Mouse (Mus musculus): ENCODE measurements around the gene Tmem101.

Gene Tmem101

DNA sequence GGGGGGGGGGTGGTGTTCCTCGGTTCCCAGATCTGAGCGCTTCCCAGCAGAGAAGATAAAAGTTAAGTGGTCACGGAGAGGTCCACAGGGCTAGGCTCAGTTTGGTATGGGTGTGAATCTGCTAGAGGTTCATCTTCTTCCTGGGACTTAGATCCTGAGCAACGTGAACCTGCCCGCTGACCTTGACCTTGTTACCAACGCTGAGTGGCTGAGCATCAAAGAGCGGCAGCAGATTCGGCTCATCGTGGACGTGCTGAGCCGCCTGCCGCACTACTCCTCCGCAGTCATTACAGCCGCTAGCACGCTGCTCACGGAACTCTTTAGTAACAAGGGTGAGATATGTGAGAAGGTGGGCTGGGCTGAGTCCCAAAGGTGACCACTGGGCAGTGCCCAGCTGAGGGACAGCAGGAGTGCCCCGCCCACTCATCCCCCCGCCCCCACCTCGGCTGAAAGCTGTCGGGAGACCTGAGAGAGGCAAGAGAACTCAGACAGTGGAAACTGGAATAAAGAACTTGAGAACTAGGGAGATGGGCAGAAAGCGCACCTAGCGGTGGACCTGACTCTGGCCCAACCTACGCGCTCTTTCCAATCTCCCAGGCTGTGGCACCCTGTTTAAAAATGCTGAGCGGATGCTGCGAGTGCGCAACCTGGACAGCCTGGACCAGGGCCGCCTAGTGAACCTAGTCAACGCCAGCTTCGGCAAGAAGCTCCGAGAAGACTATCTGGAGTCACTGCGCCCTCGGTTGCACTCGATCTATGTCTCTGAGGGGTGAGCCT is 8.8 kb downstream of the Tmem101 start:
- DNase-seq, result no peak

- DNase-seq, result no peak
These were observed 9.7 kb downstream of the Tmem101 start for GRCm38 (mm10) chr11:102146531-102146930.

DNA sequence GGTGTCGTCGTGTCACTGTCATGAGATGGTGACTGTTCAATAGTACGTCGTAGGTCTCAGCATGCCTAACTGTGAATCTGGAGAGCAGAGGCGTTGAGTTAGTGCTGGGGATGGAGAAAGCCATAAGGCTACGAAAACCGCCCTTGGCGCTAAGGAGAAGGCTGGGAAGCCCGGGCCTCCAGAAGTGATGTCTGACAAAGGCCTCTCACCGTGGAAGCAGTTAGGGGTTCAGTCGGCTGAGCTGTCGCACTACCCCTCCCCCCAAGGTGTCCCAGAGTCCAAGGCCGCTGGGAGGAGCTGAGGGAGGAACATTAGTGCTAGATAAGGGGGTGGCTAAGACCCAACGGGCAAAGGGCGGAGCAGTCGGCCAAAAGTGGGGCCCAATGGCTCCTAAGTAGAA is 10.2 kb downstream of the Tmem101 start:
- no peak for DNase-seq

GRCm38 (mm10) chr11:102145471-102146001 is 10.7 kb downstream of the Tmem101 start, which contains the start of gene Nags:
Nags (plus strand) TSS chr11:102145513.
- no peak for DNase-seq

DNA sequence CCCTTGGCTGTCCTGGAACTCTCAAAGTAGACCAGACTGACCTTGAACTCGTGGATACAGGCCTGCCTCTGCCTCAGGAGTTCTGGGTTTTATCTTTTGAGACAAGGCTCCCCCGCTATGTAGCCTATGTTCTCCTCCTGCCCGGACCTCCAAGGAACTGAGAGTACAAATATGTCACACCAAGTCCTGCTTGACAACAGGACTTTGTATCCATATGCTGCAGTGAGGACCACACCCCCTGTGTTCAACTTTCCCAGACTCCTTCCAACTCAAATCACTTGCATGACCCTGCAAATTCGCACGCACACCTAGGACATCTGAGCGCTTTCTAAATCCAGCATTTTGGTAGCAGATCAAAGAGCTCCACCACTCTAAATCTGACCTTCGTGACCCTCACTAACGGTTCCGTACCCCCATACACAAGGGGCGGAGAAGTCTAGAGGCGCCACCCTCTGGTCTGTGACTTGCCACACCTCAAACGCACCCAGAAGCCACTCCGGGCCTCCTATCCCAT is 11.2 kb downstream of the Tmem101 start:
- no peak for DNase-seq

- DNase-seq, result no peak
These were observed 13.8 kb downstream of the Tmem101 start for GRCm38 (mm10) chr11:102142355-102142754.

DNA sequence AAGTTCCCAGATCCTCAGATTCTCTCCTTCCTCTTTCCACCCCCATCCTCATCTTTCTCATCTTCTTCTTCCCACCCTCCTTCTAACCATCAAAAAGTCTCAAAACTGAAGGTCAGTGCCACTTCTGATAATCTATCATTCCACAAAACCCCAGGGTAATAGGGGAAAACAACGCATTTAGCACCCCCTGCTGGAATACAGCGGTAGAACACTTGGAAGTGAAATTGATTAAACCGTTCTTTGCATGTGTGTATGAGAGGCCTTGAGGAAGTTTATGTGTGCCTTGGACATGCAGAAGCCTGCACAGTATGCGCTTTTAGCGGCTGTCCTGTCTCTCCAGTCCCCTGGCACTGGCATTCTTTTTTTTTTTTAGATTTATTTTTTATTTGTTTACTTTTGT is 15.7 kb downstream of the Tmem101 start:
- DNase-seq, result peak; percentile 81 to 82

GRCm38 (mm10) chr11:102138447-102138740 is 17.8 kb downstream of the Tmem101 start:
- peak; percentile 86 to 87 for DNase-seq

- DNase-seq, result no peak
These were observed 18.4 kb downstream of the Tmem101 start for GRCm38 (mm10) chr11:102137625-102138446.

DNA sequence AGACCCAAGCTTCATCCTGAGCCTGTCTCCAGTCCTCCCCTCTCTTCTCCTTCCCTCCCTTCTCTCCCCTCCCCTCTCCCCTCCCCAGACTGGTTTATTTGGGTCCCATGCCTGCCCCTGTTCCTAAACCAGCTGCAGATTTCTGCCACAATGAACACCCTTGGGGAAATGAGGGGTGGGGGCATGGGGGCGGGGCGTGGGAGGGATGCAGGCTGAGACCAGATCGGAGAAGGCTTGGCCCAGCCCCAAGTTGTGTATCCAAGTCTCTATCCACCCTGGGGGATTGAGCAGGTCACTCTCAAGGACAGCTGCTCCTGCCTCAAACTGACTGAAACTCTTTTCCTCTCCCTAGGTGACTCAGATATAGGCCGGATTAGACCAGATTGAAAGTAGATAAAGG is 21.7 kb downstream of the Tmem101 start:
- DNase-seq, result no peak

DNA sequence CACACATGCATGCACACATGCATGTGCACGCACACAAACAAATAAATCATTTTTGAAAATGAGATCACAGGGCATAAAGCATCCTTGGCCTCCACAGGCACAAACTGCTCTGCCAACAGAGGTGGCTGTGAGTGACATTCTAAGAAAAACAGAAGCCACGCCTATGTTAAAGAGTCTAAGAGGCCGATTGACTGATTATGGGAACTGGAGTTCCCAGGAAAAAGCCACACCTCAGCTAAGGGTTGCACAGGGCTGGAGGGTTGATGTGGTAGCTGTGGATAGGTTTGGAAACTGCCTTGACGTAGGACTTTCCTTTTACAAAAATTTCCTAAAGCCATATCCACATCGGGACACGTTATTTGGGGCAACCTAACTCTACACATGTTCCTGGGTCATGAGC is 38.8 kb downstream of the Tmem101 start:
- DNase-seq, result no peak

DNA sequence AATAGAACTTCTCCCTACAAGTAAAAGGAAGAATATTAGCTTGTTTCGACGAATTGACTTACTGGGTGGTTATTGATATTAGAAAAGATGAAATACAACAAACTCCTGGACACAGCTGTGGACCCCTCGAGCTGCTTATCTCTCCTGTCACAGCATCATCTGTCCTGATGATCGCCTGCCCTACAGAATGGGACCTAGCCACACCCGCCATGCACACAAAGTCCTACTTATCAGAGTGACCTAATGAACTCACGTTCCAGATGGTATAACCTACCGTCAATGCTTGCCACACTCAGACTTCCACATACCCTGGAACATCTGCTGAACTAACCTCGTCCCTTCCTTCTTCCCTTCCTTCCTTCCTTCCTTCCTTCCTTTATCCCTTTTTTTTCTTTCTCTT is 40.0 kb downstream of the Tmem101 start:
- DNase-seq, result no peak

- no peak for DNase-seq
These were observed 44.6 kb downstream of the Tmem101 start for GRCm38 (mm10) chr11:102111576-102111975.

DNA sequence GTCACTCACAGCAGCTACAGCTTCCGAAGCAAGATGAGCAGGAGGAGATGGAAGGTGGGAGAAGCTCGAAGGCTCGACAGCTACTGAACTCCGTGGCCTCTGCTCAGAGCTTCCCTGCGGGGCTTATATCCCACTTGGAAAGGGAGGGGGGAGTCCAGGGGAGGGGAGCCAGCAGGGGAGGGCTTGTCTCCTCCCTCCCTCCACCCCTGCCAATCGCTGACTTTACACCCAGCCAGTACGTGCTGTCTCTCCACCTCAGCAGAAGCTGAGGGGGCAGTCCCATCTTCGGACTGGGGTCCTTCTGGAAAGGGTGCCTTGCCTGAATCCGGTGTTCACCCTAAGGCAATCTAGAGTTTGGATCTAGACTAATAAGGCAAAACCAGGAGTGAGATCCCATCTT is 48.5 kb downstream of the Tmem101 start, which contains the start of gene Pyy:
Gene Pyy (minus strand): TSS at position 101 of the 400 bp plus-strand sequence.
- no peak for DNase-seq

DNA sequence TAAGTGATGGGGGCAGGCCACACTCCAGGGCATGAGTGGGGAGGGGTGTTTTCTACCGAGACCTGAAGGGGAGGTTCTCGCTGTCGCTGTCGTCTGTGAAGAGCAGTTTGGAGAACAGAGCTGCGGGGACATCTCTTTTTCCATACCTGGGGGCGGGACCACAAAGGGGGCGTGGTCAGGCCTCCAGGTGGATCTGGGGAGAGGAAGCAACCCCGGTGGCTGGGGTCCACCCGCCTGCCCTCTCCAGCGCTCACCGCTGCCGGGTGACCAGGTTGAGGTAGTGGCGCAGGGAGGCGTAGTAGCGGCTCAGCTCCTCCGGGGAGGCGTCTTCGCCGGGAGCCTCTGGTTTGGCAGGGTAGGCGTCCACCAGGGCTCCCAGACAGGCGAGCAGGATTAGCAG is 49.3 kb downstream of the Tmem101 start:
- no peak for DNase-seq

Measured in cerebellum, postnatal 14 days (tissue).